23 mouse cellular contexts compared by ENCODE assay signal in the genomic region with DNA sequence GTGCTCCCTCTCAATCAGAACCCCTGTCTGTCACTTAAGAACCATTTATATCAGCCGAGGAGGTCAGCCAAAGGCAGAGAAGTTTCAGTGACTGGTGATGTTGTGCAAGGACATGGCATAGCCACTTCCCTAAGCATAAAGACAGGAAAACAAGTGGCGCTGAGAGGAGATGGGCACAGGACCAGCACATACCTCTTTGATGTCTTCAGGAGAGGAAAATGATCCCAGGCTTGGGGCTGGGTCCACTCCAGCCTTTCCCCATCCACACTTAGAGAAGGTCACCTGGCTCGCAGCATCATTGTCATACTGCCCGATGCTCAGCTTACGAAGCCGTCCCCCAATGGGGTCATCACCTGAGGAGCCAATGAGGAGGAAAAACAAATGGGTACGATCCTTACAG.
DNase-seq lines count a peak whose midpoint lies in the region; ATAC-seq lines count a peak whose summit lies in the region.
"Had no signal": no experiment of that assay in that cellular context is flagged by ENCODE, and none has a peak within 500 bp of the region (broad histone marks: within the 10 kb centered on the region; RNA-seq: fewer than 3 reads in every experiment).

No protein-coding gene starts in this region.

- no peak overlapping the region for H3K4me2 ChIP-seq in midbrain, embryonic 11.5 days
- H3K4me2 ChIP-seq in midbrain, embryonic 16.5 days (ENCODE audit: low read length): no peak overlapping the region
- H3K4me2 ChIP-seq: embryonic facial prominence, embryonic 12.5 days; forebrain, embryonic 13.5 days had no signal

- intact Hi-C loops in gastrocnemius, postnatal 14 days (cut with DNase I; ENCODE audit: low total_unique reads): no loop called here

- H3K4me3 ChIP-seq in midbrain, embryonic 11.5 days (ENCODE audit: low read depth, low read length): no peak overlapping the region
- H3K4me3 ChIP-seq in midbrain, embryonic 16.5 days (ENCODE audit: low read depth, low read length): no peak overlapping the region
- H3K4me3 ChIP-seq: embryonic facial prominence, embryonic 10.5 days; embryonic facial prominence, embryonic 12.5 days; forebrain, embryonic 13.5 days had no signal

- no peak overlapping the region for H3K27ac ChIP-seq in midbrain, embryonic 11.5 days (ENCODE audit: low read depth, low read length)
- no peak overlapping the region for H3K27ac ChIP-seq in midbrain, embryonic 16.5 days (ENCODE audit: low read length)
- H3K27ac ChIP-seq: embryonic facial prominence, embryonic 10.5 days; embryonic facial prominence, embryonic 12.5 days; forebrain, embryonic 13.5 days had no signal

- WGBS in midbrain, embryonic 11.5 days: 91% methylated on average over 7 of the region's 7 CpGs
- 98% methylated on average over 7 of the region's 7 CpGs for WGBS in midbrain, embryonic 16.5 days

- peak; percentile 43 for DNase-seq in gastrocnemius, adult 18-20 months (ENCODE audit: low spot score)
- DNase-seq in gastrocnemius, postnatal 14 days: no peak
- peak; percentile 51 for DNase-seq in gastrocnemius, postnatal 25 days
- DNase-seq in gastrocnemius, postnatal 10 days: no peak
- DNase-seq in midbrain, embryonic 11.5 days (ENCODE audit: low spot score, missing footprints): peak; percentile 12
- no peak for DNase-seq in spleen, adult 18-20 months
- DNase-seq: adrenal gland, adult 8-10 months; adrenal gland, postnatal 14 days; adrenal gland, postnatal 36 days; B cell, adult 2 months; cerebellum, adult 11-12 months; cerebellum, adult 2 months; cerebellum, adult 9-10 months; cerebellum, postnatal 10 days; cerebellum, postnatal 25 days had no signal

- H3K4me1 ChIP-seq in midbrain, embryonic 11.5 days (ENCODE audit: control insufficient read depth, insufficient read depth, low read length): no peaks in the 10 kb centered on the region
- H3K4me1 ChIP-seq in midbrain, embryonic 16.5 days (ENCODE audit: control insufficient read depth, insufficient read depth, low read length): no peaks in the 10 kb centered on the region
- H3K4me1 ChIP-seq: embryonic facial prominence, embryonic 10.5 days had no signal

- H3K9me3 ChIP-seq in midbrain, embryonic 11.5 days (ENCODE audit: control insufficient read depth, low read length): no peaks in the 10 kb centered on the region
- no peaks in the 10 kb centered on the region for H3K9me3 ChIP-seq in midbrain, embryonic 16.5 days (replicated peaks; ENCODE audit: control insufficient read depth, low read length, poor library complexity, severe bottlenecking)
- H3K9me3 ChIP-seq: embryonic facial prominence, embryonic 10.5 days; embryonic facial prominence, embryonic 12.5 days; forebrain, embryonic 13.5 days had no signal

- no peak for ATAC-seq in midbrain, embryonic 11.5 days (ENCODE audit: low FRiP score)
- ATAC-seq in midbrain, embryonic 16.5 days: no peak
- ATAC-seq: activated CD4-positive, CD25-positive, alpha-beta regulatory T cell, adult 4 months; CD4-positive, CD25-positive, alpha-beta regulatory T cell, adult 4 months; forebrain, embryonic 13.5 days; Patski had no signal

- no peaks in the 10 kb centered on the region for H3K36me3 ChIP-seq in midbrain, embryonic 11.5 days (ENCODE audit: control insufficient read depth, insufficient read depth, low read length)
- H3K36me3 ChIP-seq in midbrain, embryonic 16.5 days (ENCODE audit: control insufficient read depth, insufficient read depth, low read length): no peaks in the 10 kb centered on the region
- H3K36me3 ChIP-seq: G1E had no signal

- no peaks in the 10 kb centered on the region for H3K27me3 ChIP-seq in midbrain, embryonic 11.5 days (ENCODE audit: control insufficient read depth, insufficient read depth, low read length)
- no peaks in the 10 kb centered on the region for H3K27me3 ChIP-seq in midbrain, embryonic 16.5 days (ENCODE audit: control insufficient read depth, insufficient read depth, low read depth, low read length)
- H3K27me3 ChIP-seq: embryonic facial prominence, embryonic 12.5 days; forebrain, embryonic 13.5 days; Patski had no signal

- H3K9ac ChIP-seq in midbrain, embryonic 11.5 days (ENCODE audit: low read length): no peak overlapping the region
- no peak overlapping the region for H3K9ac ChIP-seq in midbrain, embryonic 16.5 days (ENCODE audit: low read depth, low read length)
- H3K9ac ChIP-seq: embryonic facial prominence, embryonic 12.5 days; forebrain, embryonic 13.5 days had no signal

Comparison
In these comparisons a context has a peak if more than half of its experiments do, and no peak if none do; other contexts are left out.
1. DNase-seq: peak in gastrocnemius, adult 18-20 months (single experiment), gastrocnemius, postnatal 25 days (single experiment) and midbrain, embryonic 11.5 days (single experiment); none in gastrocnemius, postnatal 14 days (single experiment), gastrocnemius, postnatal 10 days (single experiment) and spleen, adult 18-20 months (0 of 2).